Mouse (Mus musculus): Measurements from ENCODE around the gene Bbs12. TPM values are rescaled to one million over a fixed set of nuclear protein-coding genes. Genes with fewer than 3 reads are reported as not detected.

Gene Bbs12
- polyA plus RNA-seq, 1 experiment from 2014 or later: 3.3 TPM

DNA sequence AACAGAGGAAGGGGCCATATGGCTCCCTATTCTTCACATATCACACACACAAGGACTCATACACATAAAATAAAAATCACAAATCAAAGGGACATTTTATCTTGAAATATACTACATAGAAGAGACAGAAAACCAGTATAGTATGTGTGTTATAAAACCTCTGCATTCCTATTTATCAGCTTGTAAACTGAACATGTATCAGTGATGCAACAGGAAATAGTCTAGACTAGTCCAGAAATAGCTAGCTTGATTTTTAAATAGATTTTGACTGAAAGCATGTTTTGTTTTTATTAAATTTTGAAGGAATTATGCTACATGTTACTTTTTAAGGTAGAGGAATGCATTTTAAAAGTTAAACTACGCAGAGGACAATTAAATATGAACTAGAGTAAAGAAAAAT is 17.6 kb downstream of the Bbs12 start:
- Histone ChIP-seq H3K9me3 (ENCODE audit: low read length) (no peaks in the 10 kb centered on the region), H3K27me3 (replicated peaks; ENCODE audit: insufficient read depth, low read length) (no peaks in the 10 kb centered on the region), H3K4me1 (ENCODE audit: insufficient read depth, low read depth, low read length) (peaks cover 5% of the 10 kb centered on the region), H3K36me3 (ENCODE audit: insufficient read depth, low read length) (no peaks in the 10 kb centered on the region), H3K4me3 (ENCODE audit: low read depth, low read length) (no peak overlapping the region), H3K4me2 (replicated peaks; ENCODE audit: low read depth, low read length) (no peak overlapping the region), H3K9ac (replicated peaks; ENCODE audit: low read depth) (no peak overlapping the region), H3K27ac (ENCODE audit: low read length) (0 out of 2 replicates have a peak overlapping the region, but pooled peaks have one; percentile 20)
- no peak for TF ChIP-seq EP300 (IDR thresholded peaks at IDR 0.05)
- no peak for TF ChIP-seq CTCF (IDR thresholded peaks at IDR 0.05)
- DNase-seq (ENCODE audit: low spot score) (peak; percentile 44), ATAC-seq (no peak)
- WGBS: 75% methylated on average over 1 of the region's 1 CpGs

DNA sequence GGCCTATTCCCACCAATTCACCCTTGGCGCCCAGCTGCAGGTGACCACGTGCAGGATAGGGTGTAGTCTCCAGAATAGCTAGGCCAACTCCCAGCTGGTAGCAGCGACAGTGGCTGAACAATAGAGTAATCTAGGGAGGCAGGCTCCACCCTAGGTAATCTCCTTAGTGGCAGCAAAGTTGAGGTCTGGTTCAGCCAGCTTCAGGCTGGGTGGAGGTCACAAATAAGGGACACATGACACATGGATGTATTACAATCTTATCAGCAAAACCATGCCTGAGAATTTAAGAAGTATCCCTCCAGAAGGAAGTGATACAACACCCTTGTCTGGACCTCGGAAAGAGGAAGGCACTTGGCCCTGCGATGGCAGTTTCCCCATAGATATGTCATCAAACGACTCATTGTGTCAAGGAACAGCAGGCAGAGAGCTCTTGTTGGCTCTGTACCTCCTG is 19.7 kb downstream of the Bbs12 start:
- no peak overlapping the region for H3K4me2 ChIP-seq (replicated peaks; ENCODE audit: low read depth, low read length)
- peak; percentile 27 for DNase-seq (ENCODE audit: low spot score)
- TF ChIP-seq EP300 (IDR thresholded peaks at IDR 0.05) (no peak), CTCF (IDR thresholded peaks at IDR 0.05) (no peak)
- H3K4me3 ChIP-seq (ENCODE audit: low read depth, low read length): no peak overlapping the region
- H3K4me1 ChIP-seq (ENCODE audit: insufficient read depth, low read depth, low read length): peaks cover 5% of the 10 kb centered on the region
- no peaks in the 10 kb centered on the region for H3K27me3 ChIP-seq (replicated peaks; ENCODE audit: insufficient read depth, low read length)
- no peak overlapping the region for H3K9ac ChIP-seq (replicated peaks; ENCODE audit: low read depth)
- H3K27ac ChIP-seq (ENCODE audit: low read length): no peak overlapping the region
- H3K9me3 ChIP-seq (ENCODE audit: low read length): no peaks in the 10 kb centered on the region
- ATAC-seq: no peak
- no peaks in the 10 kb centered on the region for H3K36me3 ChIP-seq (ENCODE audit: insufficient read depth, low read length)
- WGBS: 41% methylated on average over 6 of the region's 6 CpGs

DNA sequence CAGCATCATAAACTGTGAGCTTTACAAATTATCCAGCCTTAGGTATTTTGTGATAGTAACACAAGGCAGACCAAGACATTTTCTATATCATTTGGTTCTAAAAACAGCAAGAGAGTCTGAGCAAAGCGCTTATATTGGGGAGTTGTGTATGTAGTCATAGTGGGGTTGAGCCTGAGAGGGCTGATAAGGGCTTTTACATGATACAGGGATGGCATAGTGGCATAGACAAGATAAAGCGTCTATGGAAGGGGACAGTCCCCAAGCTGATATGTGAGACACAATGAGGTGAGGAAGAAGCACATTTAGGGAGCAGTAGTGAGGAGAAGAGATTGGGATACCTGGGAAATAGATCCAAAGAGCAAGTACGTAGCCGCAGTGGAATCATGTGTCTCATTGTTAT is 21.7 kb downstream of the Bbs12 start:
- no peak overlapping the region for H3K4me2 ChIP-seq (replicated peaks; ENCODE audit: low read depth, low read length)
- no peaks in the 10 kb centered on the region for H3K4me1 ChIP-seq (ENCODE audit: insufficient read depth, low read depth, low read length)
- TF ChIP-seq CTCF (IDR thresholded peaks at IDR 0.05) (no peak), EP300 (IDR thresholded peaks at IDR 0.05) (no peak)
- WGBS: 89% methylated on average over 4 of the region's 4 CpGs
- no peaks in the 10 kb centered on the region for H3K9me3 ChIP-seq (ENCODE audit: low read length)
- H3K36me3 ChIP-seq (ENCODE audit: insufficient read depth, low read length): no peaks in the 10 kb centered on the region
- H3K27me3 ChIP-seq (replicated peaks; ENCODE audit: insufficient read depth, low read length): no peaks in the 10 kb centered on the region
- ATAC-seq: no peak
- no peak for DNase-seq (ENCODE audit: low spot score)
- H3K4me3 ChIP-seq (ENCODE audit: low read depth, low read length): no peak overlapping the region
- H3K27ac ChIP-seq (ENCODE audit: low read length): no peak overlapping the region
- H3K9ac ChIP-seq (replicated peaks; ENCODE audit: low read depth): no peak overlapping the region

GRCm38 (mm10) chr3:37341110-37341509 is 28.8 kb downstream of the Bbs12 start:
- ATAC-seq (no peak), DNase-seq (ENCODE audit: low spot score) (no peak)
- TF ChIP-seq CTCF (IDR thresholded peaks at IDR 0.05) (peak; percentile 61), EP300 (IDR thresholded peaks at IDR 0.05) (no peak)
- 71% methylated on average over 5 of the region's 5 CpGs for WGBS
- H3K27ac ChIP-seq (ENCODE audit: low read length): no peak overlapping the region
- no peak overlapping the region for H3K4me2 ChIP-seq (replicated peaks; ENCODE audit: low read depth, low read length)
- H3K4me1 ChIP-seq (ENCODE audit: insufficient read depth, low read depth, low read length): no peaks in the 10 kb centered on the region
- H3K9me3 ChIP-seq (ENCODE audit: low read length): no peaks in the 10 kb centered on the region
- H3K9ac ChIP-seq (replicated peaks; ENCODE audit: low read depth): no peak overlapping the region
- no peak overlapping the region for H3K4me3 ChIP-seq (ENCODE audit: low read depth, low read length)
- no peaks in the 10 kb centered on the region for H3K27me3 ChIP-seq (replicated peaks; ENCODE audit: insufficient read depth, low read length)
- H3K36me3 ChIP-seq (ENCODE audit: insufficient read depth, low read length): no peaks in the 10 kb centered on the region

- ATAC-seq (peak; percentile 26; the same call in 1 of the 2 replicates), DNase-seq (ENCODE audit: low spot score) (peak; percentile 11)
- Histone ChIP-seq H3K4me3 (ENCODE audit: low read depth, low read length) (no peak overlapping the region), H3K27me3 (replicated peaks; ENCODE audit: insufficient read depth, low read length) (no peaks in the 10 kb centered on the region), H3K4me1 (ENCODE audit: insufficient read depth, low read depth, low read length) (no peaks in the 10 kb centered on the region), H3K9ac (replicated peaks; ENCODE audit: low read depth) (no peak overlapping the region), H3K4me2 (replicated peaks; ENCODE audit: low read depth, low read length) (no peak overlapping the region), H3K36me3 (ENCODE audit: insufficient read depth, low read length) (no peaks in the 10 kb centered on the region), H3K27ac (ENCODE audit: low read length) (no peak overlapping the region), H3K9me3 (ENCODE audit: low read length) (no peaks in the 10 kb centered on the region)
- 49% methylated on average over 5 of the region's 5 CpGs for WGBS
- TF ChIP-seq CTCF (IDR thresholded peaks at IDR 0.05): no peak
- TF ChIP-seq EP300 (IDR thresholded peaks at IDR 0.05): no peak
Measured at GRCm38 (mm10) chr3:37342811-37343210, 30.5 kb downstream of the Bbs12 start.

GRCm38 (mm10) chr3:37347671-37348070 is 35.3 kb downstream of the Bbs12 start:
- TF ChIP-seq EP300 (IDR thresholded peaks at IDR 0.05) (no peak), CTCF (IDR thresholded peaks at IDR 0.05) (no peak)
- DNase-seq (ENCODE audit: low spot score) (no peak), ATAC-seq (no peak)
- H3K27ac ChIP-seq (ENCODE audit: low read length): no peak overlapping the region
- 31% methylated on average over 9 of the region's 9 CpGs for WGBS
- no peaks in the 10 kb centered on the region for H3K9me3 ChIP-seq (ENCODE audit: low read length)
- peaks cover 10% of the 10 kb centered on the region; the same call in 1 of the 2 replicates for H3K27me3 ChIP-seq (replicated peaks; ENCODE audit: insufficient read depth, low read length)
- H3K9ac ChIP-seq (replicated peaks; ENCODE audit: low read depth): no peak overlapping the region
- no peaks in the 10 kb centered on the region for H3K36me3 ChIP-seq (ENCODE audit: insufficient read depth, low read length)
- peak overlapping the region; percentile 94; the same call in 1 of the 2 replicates for H3K4me2 ChIP-seq (replicated peaks; ENCODE audit: low read depth, low read length)
- peaks cover 7% of the 10 kb centered on the region; the same call in 1 of the 2 replicates for H3K4me1 ChIP-seq (ENCODE audit: insufficient read depth, low read depth, low read length)
- peak overlapping the region; percentile 62; the same call in 1 of the 2 replicates for H3K4me3 ChIP-seq (ENCODE audit: low read depth, low read length)
